Mouse (Mus musculus) adrenal gland, adult 8-10 months (tissue): ENCODE data around the gene Olfr572. TPM values are rescaled to one million over a fixed set of nuclear protein-coding genes. Genes with fewer than 3 reads are reported as not detected.

ENCODE experiments used
- DNase-seq: peaks from one replicate; pipeline ENCODE4 v3.0.0; 2022
- total RNA-seq, 4 experiments: library from RNA; stranded (reverse); gene quantifications; 2 replicates each; pipeline ENCODE4 v1.2.4; 2022

Olfr572 gene
- not detected for total RNA-seq

DNA sequence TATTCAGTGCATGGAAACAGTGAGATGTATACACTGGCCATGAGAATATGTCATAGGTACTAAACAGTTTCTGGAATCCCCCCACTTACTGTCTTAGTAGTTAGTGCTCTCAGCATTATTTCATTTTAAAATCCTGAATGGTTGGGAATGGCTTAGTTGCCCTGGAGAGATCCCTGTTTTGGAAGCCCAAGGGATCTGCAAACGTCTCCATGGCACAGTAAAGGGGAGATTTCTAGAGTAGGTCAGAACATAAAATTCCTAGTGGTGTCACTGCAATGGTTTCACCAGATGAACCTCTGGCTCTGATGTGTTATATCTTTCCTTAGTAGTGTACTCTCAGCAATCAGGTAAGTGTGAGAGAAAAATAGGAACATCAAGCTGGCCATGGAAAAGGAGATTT is at the start of gene Olfr572:
Gene Olfr572, plus strand, starts transcription at position 301 of the 400 bp plus-strand sequence.
- DNase-seq: no peak

- no peak for DNase-seq
Observed at GRCm38 (mm10) chr7:102876822-102877221, 47.4 kb upstream of the Olfr572 start, which contains the start of gene Olfr568. Gene Olfr568, plus strand, starts transcription at chr7:102877122.

- no peak for DNase-seq
Observed at GRCm38 (mm10) chr7:102890782-102891181, 33.4 kb upstream of the Olfr572 start, which contains the start of gene Olfr569. Gene Olfr569, minus strand, starts transcription at chr7:102890882.

DNA sequence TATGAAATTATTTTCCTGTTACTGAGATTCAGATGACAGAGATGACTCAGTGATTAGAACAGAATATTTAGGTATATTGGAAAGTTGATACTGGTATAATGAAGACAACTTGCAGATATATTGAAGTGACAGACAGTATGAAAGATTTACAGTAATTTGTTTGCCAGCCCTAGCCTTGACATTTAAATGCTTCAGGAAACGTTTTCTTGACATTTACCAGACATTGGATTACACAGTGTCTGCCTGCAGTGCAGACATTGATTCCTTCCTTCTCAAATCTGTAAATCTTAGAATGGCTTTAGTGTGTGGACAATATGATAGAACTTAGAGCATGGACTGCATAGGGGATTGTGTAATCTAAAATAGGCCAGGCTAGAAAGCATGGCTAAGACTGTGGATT is 8.9 kb upstream of the Olfr572 start:
- DNase-seq: no peak

DNA sequence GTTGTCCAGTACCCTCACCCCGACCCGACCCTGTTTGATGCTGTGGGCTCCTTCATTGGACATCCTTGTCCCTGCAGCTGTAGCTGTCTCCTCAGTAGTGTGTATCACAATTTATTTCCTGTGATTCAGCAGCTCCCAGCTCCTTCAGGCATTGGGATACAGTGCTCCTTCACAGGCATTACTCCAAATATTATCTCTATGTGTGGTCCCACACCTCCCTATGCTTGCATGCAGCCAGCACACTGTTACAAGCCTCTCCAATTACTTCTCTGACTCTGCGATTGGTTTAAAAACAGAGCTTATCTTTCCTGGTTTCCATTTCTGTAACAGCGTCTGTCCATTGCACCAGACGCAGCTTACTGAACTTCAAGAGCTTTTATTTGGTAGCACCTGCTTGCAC is 7.8 kb upstream of the Olfr572 start:
- no peak for DNase-seq

GRCm38 (mm10) chr7:102917032-102917875 is 7.0 kb upstream of the Olfr572 start, which contains the start of gene Olfr571:
Gene Olfr571, minus strand, starts transcription at chr7:102917536.
- DNase-seq: no peak

DNA sequence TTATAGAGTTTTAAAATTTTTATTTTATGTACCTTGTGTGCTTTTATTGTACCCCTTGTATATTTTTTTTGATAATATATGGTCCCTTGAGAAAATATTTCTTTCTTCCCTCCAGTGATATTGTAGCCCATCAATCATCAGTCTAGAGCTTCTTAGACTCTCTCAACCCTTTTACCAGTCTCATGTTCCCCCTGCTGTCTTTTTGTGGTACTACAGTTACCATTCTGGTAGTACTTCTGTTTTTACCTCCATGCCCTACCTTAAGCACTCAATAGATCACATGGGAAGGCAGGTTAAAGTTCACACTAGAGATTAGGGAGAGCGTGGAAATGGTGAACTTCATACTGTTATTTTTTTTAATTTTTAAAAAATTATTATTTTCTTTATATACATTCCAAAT is 4.6 kb upstream of the Olfr572 start:
- no peak for DNase-seq

GRCm38 (mm10) chr7:102927105-102927504 is 2.9 kb downstream of the Olfr572 start:
- DNase-seq: no peak

DNA sequence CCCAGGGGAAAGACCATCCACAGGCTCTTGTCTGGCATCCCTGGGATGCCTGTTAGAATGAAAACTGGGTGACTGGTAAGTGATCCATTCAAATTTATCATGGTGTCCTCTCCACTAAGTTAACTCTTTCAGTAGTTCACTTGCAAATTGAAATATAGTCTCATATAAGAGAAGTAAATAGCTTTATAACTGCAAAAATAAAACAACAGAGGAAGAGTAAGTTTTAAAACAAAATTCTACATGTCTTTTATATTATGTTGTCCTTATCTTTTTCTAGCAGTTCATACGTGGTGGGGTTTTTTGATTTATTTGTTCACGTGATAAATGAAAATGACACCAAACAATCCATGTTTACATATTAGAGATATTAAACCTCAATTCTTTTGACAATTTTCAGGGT is 18.3 kb downstream of the Olfr572 start, which contains the start of gene Olfr573-ps1:
Gene Olfr573-ps1, minus strand, starts transcription at position 101 of the 400 bp plus-strand sequence.
- DNase-seq: no peak

- no peak for DNase-seq
Observed at GRCm38 (mm10) chr7:102943417-102943816, 19.2 kb downstream of the Olfr572 start.

GRCm38 (mm10) chr7:102948167-102948566 is 24.0 kb downstream of the Olfr572 start, which contains the start of gene Olfr574:
Gene Olfr574, plus strand, starts transcription at chr7:102948467.
- DNase-seq: no peak

GRCm38 (mm10) chr7:102950732-102951131 is 26.5 kb downstream of the Olfr572 start:
- no peak for DNase-seq

- DNase-seq: no peak
Observed at GRCm38 (mm10) chr7:102958137-102958536, 33.9 kb downstream of the Olfr572 start.

GRCm38 (mm10) chr7:102958593-102958992 is 34.4 kb downstream of the Olfr572 start, which contains the start of gene Olfr575:
Gene Olfr575, minus strand, starts transcription at chr7:102958775.
- no peak for DNase-seq

- DNase-seq: no peak
Observed at GRCm38 (mm10) chr7:102962360-102962759, 38.2 kb downstream of the Olfr572 start, which contains the start of gene Olfr576. Gene Olfr576, plus strand, starts transcription at chr7:102962660.

GRCm38 (mm10) chr7:102974399-102974798 is 50.2 kb downstream of the Olfr572 start:
- no peak for DNase-seq

- DNase-seq: no peak
Observed at GRCm38 (mm10) chr7:102975843-102976242, 51.6 kb downstream of the Olfr572 start, which contains the start of gene Olfr577. Gene Olfr577, minus strand, starts transcription at chr7:102975943.

Other genes with a start within 250 kb of the Olfr572 start
- gene Trim68, start 237.1 kb upstream of the Olfr572 start, total RNA-seq: 10 to 100 TPM; 10.9 to 19.3 (median 15.7) TPM
- gene Olfr557, start 228.5 kb upstream of the Olfr572 start, total RNA-seq: under 1 TPM in 1 of 4 experiments, not detected in 3; 0.12 TPM
- under 1 TPM in 3 of 4 experiments, not detected in 1; 0.14 to 0.40 (median 0.18) TPM for gene Olfr558, start 222.2 kb upstream of the Olfr572 start, total RNA-seq
- not detected for gene Olfr33, start 205.3 kb upstream of the Olfr572 start, total RNA-seq
- not detected for gene Olfr559, start 196.9 kb upstream of the Olfr572 start, total RNA-seq
- not detected for gene Olfr560, start 165.0 kb upstream of the Olfr572 start, total RNA-seq
- under 1 TPM; 0.06 to 0.31 (median 0.21) TPM for gene Olfr78, start 164.9 kb upstream of the Olfr572 start, total RNA-seq
- not detected for gene Olfr561, start 153.2 kb upstream of the Olfr572 start, total RNA-seq
- not detected for gene Olfr564, start 120.9 kb upstream of the Olfr572 start, total RNA-seq
- not detected for gene Olfr566, start 65.6 kb upstream of the Olfr572 start, total RNA-seq
- gene Olfr568, start 47.3 kb upstream of the Olfr572 start, total RNA-seq: not detected
- gene Olfr569, start 33.5 kb upstream of the Olfr572 start, total RNA-seq: not detected
- not detected for gene Olfr570, start 29.8 kb upstream of the Olfr572 start, total RNA-seq
- gene Olfr571, start 6.9 kb upstream of the Olfr572 start, total RNA-seq: under 1 TPM in 1 of 4 experiments, not detected in 3; 0.05 TPM
- gene Olfr573-ps1, start 18.2 kb downstream of the Olfr572 start, total RNA-seq: not detected
- gene Olfr574, start 24.1 kb downstream of the Olfr572 start, total RNA-seq: 1 to 10 TPM in 2 of 4 experiments, under 1 TPM in 1, not detected in 1; 0.45 to 1.4 (median 1.0) TPM
- not detected for gene Olfr575, start 34.4 kb downstream of the Olfr572 start, total RNA-seq
- not detected for gene Olfr576, start 38.3 kb downstream of the Olfr572 start, total RNA-seq
- not detected for gene Olfr577, start 51.5 kb downstream of the Olfr572 start, total RNA-seq
- gene Olfr578, start 64.9 kb downstream of the Olfr572 start, total RNA-seq: not detected
- gene Olfr582, start 113.6 kb downstream of the Olfr572 start, total RNA-seq: not detected
- not detected for gene Olfr583, start 126.9 kb downstream of the Olfr572 start, total RNA-seq
- gene Olfr584, start 157.5 kb downstream of the Olfr572 start, total RNA-seq: not detected
- not detected for gene Olfr585, start 173.3 kb downstream of the Olfr572 start, total RNA-seq
- gene Olfr586, start 201.2 kb downstream of the Olfr572 start, total RNA-seq: not detected
- gene Olfr588-ps1, start 216.5 kb downstream of the Olfr572 start, total RNA-seq: not detected
- gene Olfr589, start 231.9 kb downstream of the Olfr572 start, total RNA-seq: not detected